Mouse (Mus musculus) megakaryocyte, embryonic 14.5 days (primary cell): ENCODE data around the gene Mapk8. TPM values are rescaled to one million over a fixed set of nuclear protein-coding genes. Genes with fewer than 3 reads are reported as not detected.
A peak's percentile ranks its signal among the peaks of the same experiment; 100 is the strongest.

ENCODE experiments used
- H3K27me3 ChIP-seq: replicated peaks from 2 replicates; pipeline ENCODE3; 2012; ENCODE audit warnings: inconsistent platforms
- H3K36me3 ChIP-seq: replicated peaks from 2 replicates; pipeline ENCODE3; 2012; ENCODE audit warnings: low read length, inconsistent platforms, mixed read lengths
- H3K4me1 ChIP-seq: 2 replicates; pipeline ENCODE4 v1.6.1; 2012; ENCODE audit warnings: inconsistent platforms
- H3K4me3 ChIP-seq: replicated peaks from 2 replicates; pipeline ENCODE3; 2012; ENCODE audit warnings: moderate library complexity, mild to moderate bottlenecking, inconsistent platforms
- H3K9me3 ChIP-seq: 2 replicates; pipeline ENCODE4 v1.6.1; 2012; ENCODE audit warnings: inconsistent platforms
- FLI1 ChIP-seq: IDR thresholded peaks from 2 replicates; pipeline ENCODE4 v1.6.1; 2012; ENCODE audit warnings: low read length, inconsistent platforms, mixed read lengths
- GATA1 ChIP-seq: IDR thresholded peaks from 3 replicates; pipeline ENCODE4 v1.6.1; 2012; ENCODE audit warnings: mixed read lengths, low read length, inconsistent platforms, borderline replicate concordance
- polyA plus RNA-seq: library from polyadenylated mRNA; stranded (reverse); fragments of >175 nt; gene quantifications from 2 replicates; pipeline ENCODE4 v1.2.3, GENCODE M21; 2012; ENCODE audit warnings: low replicate concordance; ENCODE audit not compliant: insufficient read depth

Mapk8 gene
- polyA plus RNA-seq, 1 experiment: 0.76 TPM

- peaks cover 11% of the 10 kb centered on the region for H3K36me3 ChIP-seq
Observed at GRCm38 (mm10) chr14:33400019-33400418, 46.9 kb downstream of the Mapk8 start.

GRCm38 (mm10) chr14:33398065-33398860 lies 48.7 kb downstream of the Mapk8 start:
- Histone ChIP-seq H3K9me3 (no peaks in the 10 kb centered on the region), H3K27me3 (no peaks in the 10 kb centered on the region), H3K4me3 (no peak overlapping the region), H3K4me1 (peaks cover 5% of the 10 kb centered on the region; the same call in 1 of the 2 replicates), H3K36me3 (peaks cover 11% of the 10 kb centered on the region)
- TF ChIP-seq GATA1: no peak

More at GRCm38 (mm10) chr14:33400019-33400418, 46.9 kb downstream of the Mapk8 start:
- no peak overlapping the region for H3K4me3 ChIP-seq
- peaks cover 5% of the 10 kb centered on the region; the same call in 1 of the 2 replicates for H3K4me1 ChIP-seq
- H3K9me3 ChIP-seq: no peaks in the 10 kb centered on the region
- H3K27me3 ChIP-seq: no peaks in the 10 kb centered on the region
- TF ChIP-seq GATA1 (no peak), FLI1 (no peak)

GRCm38 (mm10) chr14:33380830-33381457 lies 66.0 kb downstream of the Mapk8 start:
- Histone ChIP-seq H3K36me3 (peaks cover 35% of the 10 kb centered on the region), H3K4me3 (no peak overlapping the region), H3K27me3 (no peaks in the 10 kb centered on the region), H3K4me1 (no peaks in the 10 kb centered on the region), H3K9me3 (no peaks in the 10 kb centered on the region)
- TF ChIP-seq GATA1 (no peak), FLI1 (no peak)

GRCm38 (mm10) chr14:33378723-33379122 lies 68.2 kb downstream of the Mapk8 start:
- Histone ChIP-seq H3K4me1 (no peaks in the 10 kb centered on the region), H3K4me3 (no peak overlapping the region), H3K9me3 (no peaks in the 10 kb centered on the region), H3K27me3 (peaks cover 2% of the 10 kb centered on the region), H3K36me3 (peaks cover 25% of the 10 kb centered on the region)
- TF ChIP-seq FLI1: no peak
- no peak for TF ChIP-seq GATA1

GRCm38 (mm10) chr14:33377211-33377610 lies 69.7 kb downstream of the Mapk8 start:
- TF ChIP-seq GATA1 (no peak), FLI1 (no peak)
- Histone ChIP-seq H3K36me3 (peaks cover 14% of the 10 kb centered on the region), H3K9me3 (no peaks in the 10 kb centered on the region), H3K4me3 (peak overlapping the region; percentile 5), H3K27me3 (peaks cover 4% of the 10 kb centered on the region), H3K4me1 (no peaks in the 10 kb centered on the region)

GRCm38 (mm10) chr14:33374089-33374488 lies 72.9 kb downstream of the Mapk8 start:
- Histone ChIP-seq H3K4me1 (peaks cover 12% of the 10 kb centered on the region), H3K9me3 (no peaks in the 10 kb centered on the region), H3K27me3 (peaks cover 9% of the 10 kb centered on the region), H3K36me3 (peaks cover 3% of the 10 kb centered on the region), H3K4me3 (no peak overlapping the region)
- TF ChIP-seq FLI1 (no peak), GATA1 (no peak)

GRCm38 (mm10) chr14:33373271-33373670 lies 73.7 kb downstream of the Mapk8 start:
- Histone ChIP-seq H3K9me3 (no peaks in the 10 kb centered on the region), H3K4me1 (peaks cover 12% of the 10 kb centered on the region), H3K27me3 (peaks cover 18% of the 10 kb centered on the region), H3K36me3 (peaks cover 3% of the 10 kb centered on the region), H3K4me3 (no peak overlapping the region)
- TF ChIP-seq GATA1 (no peak), FLI1 (no peak)

- TF ChIP-seq FLI1: no peak
- TF ChIP-seq GATA1: no peak
- H3K36me3 ChIP-seq: no peaks in the 10 kb centered on the region
- H3K4me3 ChIP-seq: no peak overlapping the region
Observed at GRCm38 (mm10) chr14:33371248-33371647, 75.7 kb downstream of the Mapk8 start.

GRCm38 (mm10) chr14:33370056-33370455 lies 76.9 kb downstream of the Mapk8 start:
- peaks cover 38% of the 10 kb centered on the region for H3K27me3 ChIP-seq
- H3K9me3 ChIP-seq: no peaks in the 10 kb centered on the region
- TF ChIP-seq GATA1: no peak
- no peak for TF ChIP-seq FLI1
- H3K4me1 ChIP-seq: peaks cover 12% of the 10 kb centered on the region
- H3K36me3 ChIP-seq: no peaks in the 10 kb centered on the region
- no peak overlapping the region for H3K4me3 ChIP-seq

More at GRCm38 (mm10) chr14:33371248-33371647, 75.7 kb downstream of the Mapk8 start:
- peaks cover 12% of the 10 kb centered on the region for H3K4me1 ChIP-seq
- H3K27me3 ChIP-seq: peaks cover 35% of the 10 kb centered on the region
- H3K9me3 ChIP-seq: no peaks in the 10 kb centered on the region

- H3K4me3 ChIP-seq: no peak overlapping the region
- peaks cover 12% of the 10 kb centered on the region for H3K4me1 ChIP-seq
- TF ChIP-seq GATA1: no peak
- no peak for TF ChIP-seq FLI1
- no peaks in the 10 kb centered on the region for H3K36me3 ChIP-seq
- H3K27me3 ChIP-seq: peaks cover 43% of the 10 kb centered on the region
- H3K9me3 ChIP-seq: no peaks in the 10 kb centered on the region
Observed at GRCm38 (mm10) chr14:33369375-33369774, 77.6 kb downstream of the Mapk8 start.
